Mouse (Mus musculus): Measurements from ENCODE around the gene Smtn.

Smtn gene

GRCm38 (mm10) chr11:3540451-3541085 is at the start of gene Smtn:
Gene Smtn, minus strand, starts transcription at chr11:3540612.
- DNase-seq (ENCODE audit: low read depth, low spot score) = no peak

DNA sequence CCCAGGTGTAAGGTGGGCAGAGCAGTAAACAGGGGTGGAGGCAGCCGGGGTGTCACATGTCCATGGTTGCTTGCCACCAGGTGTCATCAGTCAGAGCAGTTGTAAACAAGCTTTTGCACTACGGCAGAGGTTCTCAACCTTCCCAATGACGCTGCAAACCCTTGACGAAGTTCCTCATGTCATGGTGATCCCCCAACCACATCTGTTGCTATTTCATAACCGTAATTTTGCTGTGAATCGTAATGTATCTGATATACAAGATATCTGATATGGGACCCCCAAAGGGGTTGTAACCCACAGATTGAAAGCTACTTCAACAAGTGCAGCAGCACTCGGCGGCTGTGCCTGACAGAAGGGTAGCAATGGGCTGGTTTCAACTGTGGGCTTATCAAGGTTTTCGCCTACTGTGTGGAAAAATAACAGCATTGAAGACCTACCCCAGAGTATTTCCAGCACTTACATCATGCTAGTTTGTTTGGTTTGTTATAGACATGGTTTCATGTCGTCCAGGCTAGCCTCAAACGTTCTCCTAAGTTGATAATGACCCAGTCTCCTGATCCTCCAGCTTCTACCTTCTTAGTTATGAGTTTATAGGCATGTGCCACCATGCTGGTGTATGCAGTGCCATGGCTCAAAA is 47.7 kb upstream of the Smtn start:
- no peak for DNase-seq (ENCODE audit: low read depth, low spot score)

- DNase-seq (ENCODE audit: low read depth, low spot score) = no peak
Observed at GRCm38 (mm10) chr11:3587350-3587749, 46.9 kb upstream of the Smtn start.

GRCm38 (mm10) chr11:3585983-3586618 is 45.7 kb upstream of the Smtn start:
- no peak for DNase-seq (ENCODE audit: low read depth, low spot score)

DNA sequence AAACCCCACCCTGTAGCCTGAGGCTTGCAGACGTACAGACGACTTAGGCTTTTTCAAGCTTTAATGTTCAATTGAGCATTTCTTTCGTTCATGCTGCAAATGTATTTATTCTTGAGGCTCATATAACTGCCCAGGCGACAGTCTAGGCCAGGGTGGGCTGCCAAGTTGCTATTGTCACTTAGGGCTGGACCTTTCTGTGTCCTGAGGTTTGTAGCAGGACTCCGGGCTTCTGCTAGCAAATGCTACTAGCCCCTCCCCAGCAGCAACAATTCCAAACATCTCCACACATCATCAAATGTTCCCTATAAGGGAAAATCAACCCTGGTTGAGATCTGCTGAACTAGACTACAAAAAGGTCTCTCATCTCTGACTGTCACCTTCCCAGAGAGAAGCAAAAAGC is 42.7 kb upstream of the Smtn start:
- no peak for DNase-seq (ENCODE audit: low read depth, low spot score)

- no peak for DNase-seq (ENCODE audit: low read depth, low spot score)
Observed at GRCm38 (mm10) chr11:3581908-3582307, 41.5 kb upstream of the Smtn start.

DNA sequence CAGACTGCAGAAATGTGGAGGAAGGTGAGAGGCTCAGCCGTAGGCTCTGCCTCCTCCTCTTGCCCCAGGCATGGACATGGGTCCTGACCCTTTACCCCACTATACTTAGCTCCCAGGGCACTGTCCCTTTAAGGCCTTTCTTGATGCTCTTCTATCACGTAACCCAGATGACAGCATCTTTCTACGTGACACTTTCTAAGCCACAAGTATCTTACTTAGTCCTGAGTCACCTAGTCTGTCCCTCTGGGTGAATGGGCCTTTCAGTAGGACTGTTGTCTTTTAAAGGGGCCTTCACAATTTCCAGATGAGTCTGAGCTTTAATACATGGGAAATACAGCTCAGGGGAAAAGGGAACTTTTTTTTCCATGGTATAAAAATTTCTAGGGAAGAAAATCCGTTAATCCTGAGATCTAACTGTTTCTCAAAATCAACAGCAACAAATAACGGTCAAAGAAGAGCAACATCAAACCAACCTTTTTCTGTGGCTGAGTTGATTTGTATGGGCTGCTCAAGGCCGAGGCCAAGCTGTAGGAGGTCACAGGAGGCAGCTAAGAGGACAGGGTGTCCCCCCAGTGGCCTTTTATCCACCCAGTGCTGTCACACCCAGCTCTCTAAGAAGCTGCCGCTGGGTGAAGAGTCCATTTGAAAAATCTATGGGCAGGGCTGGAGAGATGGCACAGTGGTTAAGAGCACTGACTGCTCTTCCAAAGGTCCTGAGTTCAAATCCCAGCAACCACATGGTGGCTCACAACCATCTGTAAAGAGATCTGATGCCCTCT is 40.1 kb upstream of the Smtn start:
- DNase-seq (ENCODE audit: low read depth, low spot score) = no peak

GRCm38 (mm10) chr11:3578050-3578725 is 37.8 kb upstream of the Smtn start:
- no peak for DNase-seq (ENCODE audit: low read depth, low spot score)

DNA sequence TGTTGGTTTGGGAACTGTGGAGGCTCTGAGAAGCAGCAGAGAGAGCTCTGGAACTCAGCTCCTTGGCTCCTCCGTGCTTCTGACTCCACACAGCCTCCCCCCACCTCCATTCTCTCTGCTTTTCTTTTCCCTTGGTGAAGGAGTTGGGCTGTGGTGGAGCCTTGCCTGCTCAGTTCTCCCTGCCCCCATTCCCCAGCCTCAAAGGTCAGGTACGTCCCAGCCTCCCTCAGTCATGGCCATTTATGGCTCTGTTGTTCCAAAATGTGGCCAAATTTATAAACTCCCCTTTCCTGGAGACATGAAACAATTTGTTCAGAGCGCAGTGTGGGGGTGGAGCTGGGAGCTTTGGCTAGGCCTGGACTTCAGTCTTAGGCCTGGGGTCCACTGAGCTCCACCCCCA is 34.8 kb upstream of the Smtn start:
- no peak for DNase-seq (ENCODE audit: low read depth, low spot score)

DNA sequence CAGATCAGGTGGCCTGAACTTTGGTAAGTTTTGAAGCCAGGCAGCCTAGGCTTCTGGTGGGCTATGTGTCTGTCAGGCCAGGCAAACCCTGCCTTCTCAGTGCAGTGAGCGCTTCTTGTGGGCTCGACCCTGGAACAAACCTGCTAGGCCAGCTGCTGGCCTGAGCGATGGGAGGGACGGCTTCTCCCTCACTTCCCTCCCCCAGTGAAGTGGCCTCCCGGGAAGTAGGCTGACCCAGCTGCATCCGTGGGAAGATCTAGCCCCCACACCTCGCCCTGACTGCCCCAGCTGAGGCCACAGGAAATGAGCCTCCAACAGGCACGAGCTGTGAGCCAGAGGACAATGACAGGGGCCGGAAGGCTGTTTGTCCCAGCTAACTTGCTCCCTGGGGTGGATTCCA is 32.7 kb upstream of the Smtn start:
- DNase-seq (ENCODE audit: low read depth, low spot score) = no peak

- DNase-seq (ENCODE audit: low read depth, low spot score) = no peak
Observed at GRCm38 (mm10) chr11:3572181-3572580, 31.8 kb upstream of the Smtn start.

- no peak for DNase-seq (ENCODE audit: low read depth, low spot score)
Observed at GRCm38 (mm10) chr11:3570321-3570720, 29.9 kb upstream of the Smtn start.

DNA sequence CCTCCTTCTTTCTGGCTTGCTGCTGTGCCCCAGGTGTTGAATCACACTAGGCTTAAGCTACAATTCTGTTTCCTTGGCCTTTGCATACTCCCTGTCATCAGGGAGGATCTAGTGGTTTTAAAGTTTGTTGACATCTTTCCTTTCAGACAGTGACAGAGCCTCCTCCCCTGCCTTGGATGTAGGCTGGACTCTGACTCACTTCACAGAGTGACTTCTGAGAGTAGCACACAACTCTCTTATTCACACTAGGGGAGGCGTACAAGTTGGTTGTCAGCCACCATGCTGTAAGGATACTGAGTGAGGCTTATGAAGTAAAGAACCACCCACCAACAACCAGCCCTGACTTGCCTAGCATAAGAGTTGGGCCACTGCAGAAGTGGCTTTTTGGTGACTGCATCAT is 27.5 kb upstream of the Smtn start:
- DNase-seq (ENCODE audit: low read depth, low spot score) = no peak

DNA sequence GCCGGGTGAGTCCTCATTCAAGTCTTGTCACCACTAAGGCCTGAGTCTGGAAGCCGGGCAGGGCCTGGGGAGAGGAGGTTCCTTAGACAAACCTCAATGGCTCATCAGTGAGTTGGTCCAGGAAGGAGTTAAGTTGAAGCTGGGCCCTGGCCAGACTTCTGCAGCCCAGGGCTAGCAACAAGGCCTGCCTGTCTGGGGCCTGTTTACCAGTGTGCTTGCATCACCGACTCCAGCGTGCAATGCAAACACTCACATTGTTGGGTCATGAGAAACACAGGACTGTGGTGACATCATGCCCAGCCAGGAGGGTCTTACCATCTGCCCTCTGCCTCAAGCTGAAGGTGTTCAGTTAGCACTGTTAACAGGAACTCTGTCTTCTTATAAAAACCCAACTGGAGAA is 25.6 kb upstream of the Smtn start:
- DNase-seq (ENCODE audit: low read depth, low spot score) = no peak

DNA sequence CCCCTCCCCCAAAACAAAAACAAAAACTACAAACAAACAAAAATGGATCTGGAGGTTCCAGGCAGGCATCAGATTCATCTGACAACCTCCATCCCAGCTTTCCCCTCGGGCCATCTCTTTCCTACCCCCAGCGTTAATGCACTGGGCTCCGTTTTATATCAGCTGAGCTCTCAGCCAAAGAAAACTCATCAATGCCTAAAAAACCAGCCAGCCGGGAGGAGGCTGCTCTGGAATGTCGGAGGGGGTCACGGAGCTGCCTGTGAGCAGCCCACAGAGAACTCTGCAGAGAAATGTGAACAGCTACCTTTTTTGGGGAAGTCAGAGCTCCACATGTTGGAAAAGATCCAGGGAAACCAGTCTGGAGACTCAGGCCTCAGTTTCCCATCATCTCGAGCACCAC is 24.0 kb upstream of the Smtn start:
- no peak for DNase-seq (ENCODE audit: low read depth, low spot score)

DNA sequence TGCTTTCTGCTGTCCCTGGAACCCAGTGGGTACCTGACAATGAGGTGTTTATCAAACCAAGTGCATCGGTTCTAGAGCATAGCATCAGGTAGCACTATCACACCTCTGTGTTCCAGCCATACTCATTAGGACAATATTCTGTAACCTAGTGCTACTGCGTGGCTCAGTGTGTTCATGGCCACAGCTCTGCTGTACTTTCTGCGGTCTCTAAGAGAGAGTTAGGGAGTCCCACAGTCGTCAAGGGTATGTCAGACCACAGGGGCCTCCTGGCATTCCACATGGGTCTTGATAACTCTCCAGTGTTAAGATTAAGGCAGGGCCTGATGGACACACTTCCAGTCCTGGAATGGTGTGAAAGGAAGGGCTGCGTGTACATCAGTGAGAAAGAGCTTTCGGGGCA is 23.4 kb upstream of the Smtn start:
- DNase-seq (ENCODE audit: low read depth, low spot score) = no peak

DNA sequence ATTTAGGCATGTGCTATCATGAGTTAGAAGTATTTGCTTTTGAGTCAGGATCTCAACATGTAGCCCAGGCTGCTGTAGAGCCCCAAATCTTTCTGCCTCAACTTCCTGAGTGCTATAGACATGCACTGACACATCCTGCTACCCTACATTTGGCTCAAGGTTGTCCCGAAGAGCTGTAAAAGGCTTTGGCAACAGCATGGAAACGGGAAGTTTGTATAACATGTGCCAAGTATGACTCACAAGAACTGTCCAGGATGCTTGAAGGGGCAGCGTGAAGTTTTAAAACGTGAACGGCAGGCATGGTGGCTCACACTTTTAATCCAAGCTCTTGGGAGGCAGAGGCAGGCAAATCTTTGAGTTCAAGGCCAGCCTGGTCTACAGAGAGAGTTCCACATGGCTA is 19.8 kb upstream of the Smtn start:
- DNase-seq (ENCODE audit: low read depth, low spot score) = no peak

- no peak for DNase-seq (ENCODE audit: low read depth, low spot score)
Observed at GRCm38 (mm10) chr11:3557852-3558251, 17.4 kb upstream of the Smtn start.

GRCm38 (mm10) chr11:3554976-3555375 is 14.6 kb upstream of the Smtn start:
- no peak for DNase-seq (ENCODE audit: low read depth, low spot score)

- DNase-seq (ENCODE audit: low read depth, low spot score) = no peak
Observed at GRCm38 (mm10) chr11:3549791-3550190, 9.4 kb upstream of the Smtn start.

- no peak for DNase-seq (ENCODE audit: low read depth, low spot score)
Observed at GRCm38 (mm10) chr11:3548564-3549295, 8.3 kb upstream of the Smtn start.
